ENCODE assay signal across 22 mouse cellular contexts in genomic region chr3:33079171-33079570, GRCm38 (mm10).
A peak's percentile ranks its signal among the peaks of the same experiment; 100 is the strongest.
DNase-seq lines count a peak whose midpoint lies in the region; ATAC-seq and TF ChIP-seq lines count a peak whose summit lies in the region.
"Had no signal": no experiment of that assay in that cellular context is flagged by ENCODE, and none has a peak within 500 bp of the region (broad histone marks: within the 10 kb centered on the region; RNA-seq: fewer than 3 reads in every experiment).

No protein-coding gene starts in this region.

- no peak overlapping the region for H3K4me3 ChIP-seq in hindbrain, postnatal 0 days (ENCODE audit: low read length)
- H3K4me3 ChIP-seq in hindbrain, embryonic 10.5 days, result no peak overlapping the region
- H3K4me3 ChIP-seq in midbrain, postnatal 0 days (ENCODE audit: low read depth, low read length), result no peak overlapping the region
- H3K4me3 ChIP-seq in midbrain, embryonic 15.5 days, result no peak overlapping the region
- H3K4me3 ChIP-seq: embryonic facial prominence, embryonic 10.5 days; embryonic facial prominence, embryonic 13.5 days; erythroblast, embryonic 14.5 days; forebrain, embryonic 12.5 days; forebrain, embryonic 15.5 days; heart, adult 2 months had no signal

- DNase-seq in heart, adult 11 months, result peak; percentile 40
- no peak for DNase-seq in heart, adult 8-10 months (ENCODE audit: low spot score)
- DNase-seq in hindbrain, postnatal 0 days (ENCODE audit: low spot score), result peak; percentile 53
- no peak for DNase-seq in hindbrain, embryonic 10.5 days (ENCODE audit: low spot score)
- DNase-seq in midbrain, postnatal 0 days (ENCODE audit: low spot score), result peak; percentile 57
- DNase-seq: adrenal gland, adult 2 months; adrenal gland, postnatal 14 days; cerebellum, adult 11 months; cerebellum, adult 2 months; cerebellum, postnatal 36 days; embryo, embryonic 11 days; gastrocnemius, postnatal 25 days; heart, adult 2 months had no signal

- H3K9ac ChIP-seq in hindbrain, postnatal 0 days (replicated peaks; ENCODE audit: low read length), result no peak overlapping the region
- no peak overlapping the region for H3K9ac ChIP-seq in midbrain, postnatal 0 days (replicated peaks; ENCODE audit: low read length, poor library complexity, severe bottlenecking)
- H3K9ac ChIP-seq in midbrain, embryonic 15.5 days, result no peak overlapping the region
- H3K9ac ChIP-seq: embryonic facial prominence, embryonic 13.5 days; forebrain, embryonic 12.5 days; forebrain, embryonic 15.5 days had no signal

- H3K27ac ChIP-seq in hindbrain, postnatal 0 days, result no peak overlapping the region
- H3K27ac ChIP-seq in hindbrain, embryonic 10.5 days, result no peak overlapping the region
- H3K27ac ChIP-seq in midbrain, postnatal 0 days (ENCODE audit: low read depth, low read length), result no peak overlapping the region
- H3K27ac ChIP-seq in midbrain, embryonic 15.5 days, result no peak overlapping the region
- H3K27ac ChIP-seq: embryonic facial prominence, embryonic 10.5 days; embryonic facial prominence, embryonic 13.5 days; forebrain, embryonic 12.5 days; forebrain, embryonic 15.5 days; heart, adult 2 months had no signal

- TF ChIP-seq CTCF in hindbrain, postnatal 0 days (IDR thresholded peaks at IDR 0.05; ENCODE audit: low read depth), result no peak
- no peak for TF ChIP-seq CTCF in midbrain, postnatal 0 days (IDR thresholded peaks at IDR 0.05)

- no peaks in the 10 kb centered on the region; the same call in 1 of the 2 replicates for H3K4me1 ChIP-seq in hindbrain, postnatal 0 days (ENCODE audit: insufficient read depth, low read length)
- H3K4me1 ChIP-seq in hindbrain, embryonic 10.5 days (replicated peaks), result peaks cover 12% of the 10 kb centered on the region
- no peaks in the 10 kb centered on the region for H3K4me1 ChIP-seq in midbrain, postnatal 0 days (ENCODE audit: insufficient read depth, low read length)
- H3K4me1 ChIP-seq in midbrain, embryonic 15.5 days, result no peaks in the 10 kb centered on the region

- peak; percentile 75 for ATAC-seq in hindbrain, postnatal 0 days
- no peak for ATAC-seq in midbrain, postnatal 0 days (ENCODE audit: low FRiP score)
- no peak for ATAC-seq in midbrain, embryonic 15.5 days (replicated peaks)
- ATAC-seq: CD4-positive, CD25-positive, alpha-beta regulatory T cell, adult 4 months; forebrain, embryonic 15.5 days; intestine, postnatal 0 days had no signal

- no peaks in the 10 kb centered on the region for H3K36me3 ChIP-seq in hindbrain, postnatal 0 days (ENCODE audit: insufficient read depth, low read length)
- H3K36me3 ChIP-seq in hindbrain, embryonic 10.5 days, result no peaks in the 10 kb centered on the region
- H3K36me3 ChIP-seq in midbrain, postnatal 0 days (ENCODE audit: insufficient read depth, low read length), result no peaks in the 10 kb centered on the region
- no peaks in the 10 kb centered on the region for H3K36me3 ChIP-seq in midbrain, embryonic 15.5 days (replicated peaks)
- H3K36me3 ChIP-seq: embryonic facial prominence, embryonic 10.5 days; embryonic facial prominence, embryonic 13.5 days; forebrain, embryonic 12.5 days; forebrain, embryonic 15.5 days had no signal

- 71% methylated on average over 3 of the region's 3 CpGs for WGBS in hindbrain, postnatal 0 days
- WGBS in hindbrain, embryonic 10.5 days, result 90% methylated on average over 3 of the region's 3 CpGs
- WGBS in midbrain, postnatal 0 days, result 87% methylated on average over 3 of the region's 3 CpGs
- WGBS in midbrain, embryonic 15.5 days, result 80% methylated on average over 3 of the region's 3 CpGs

- no peaks in the 10 kb centered on the region for H3K27me3 ChIP-seq in hindbrain, postnatal 0 days (ENCODE audit: insufficient read depth, low read length)
- no peaks in the 10 kb centered on the region for H3K27me3 ChIP-seq in hindbrain, embryonic 10.5 days (ENCODE audit: insufficient read depth, poor library complexity, severe bottlenecking)
- H3K27me3 ChIP-seq in midbrain, postnatal 0 days (ENCODE audit: insufficient read depth, low read length), result no peaks in the 10 kb centered on the region
- H3K27me3 ChIP-seq in midbrain, embryonic 15.5 days (replicated peaks), result no peaks in the 10 kb centered on the region
- H3K27me3 ChIP-seq: embryonic facial prominence, embryonic 13.5 days; forebrain, embryonic 12.5 days; forebrain, embryonic 15.5 days had no signal

- no peaks in the 10 kb centered on the region for H3K9me3 ChIP-seq in hindbrain, postnatal 0 days (ENCODE audit: low read length)
- H3K9me3 ChIP-seq in hindbrain, embryonic 10.5 days, result no peaks in the 10 kb centered on the region
- H3K9me3 ChIP-seq in midbrain, postnatal 0 days (ENCODE audit: low read length), result no peaks in the 10 kb centered on the region
- H3K9me3 ChIP-seq in midbrain, embryonic 15.5 days, result no peaks in the 10 kb centered on the region
- H3K9me3 ChIP-seq: embryonic facial prominence, embryonic 10.5 days; embryonic facial prominence, embryonic 13.5 days; forebrain, embryonic 12.5 days; forebrain, embryonic 15.5 days had no signal

- H3K4me2 ChIP-seq in hindbrain, postnatal 0 days (ENCODE audit: low read depth, low read length), result no peak overlapping the region
- H3K4me2 ChIP-seq in midbrain, postnatal 0 days (ENCODE audit: low read depth, low read length, poor library complexity, severe bottlenecking), result no peak overlapping the region
- H3K4me2 ChIP-seq in midbrain, embryonic 15.5 days, result no peak overlapping the region
- H3K4me2 ChIP-seq: embryonic facial prominence, embryonic 13.5 days; forebrain, embryonic 12.5 days; forebrain, embryonic 15.5 days; heart, embryonic 11.5 days had no signal

Comparison
In these comparisons a context has a peak if more than half of its experiments do, and no peak if none do; other contexts are left out.
1. DNase-seq: peak in heart, adult 11 months (single experiment), hindbrain, postnatal 0 days (single experiment) and midbrain, postnatal 0 days (single experiment); none in heart, adult 8-10 months (single experiment) and hindbrain, embryonic 10.5 days (single experiment).